Comparison of ENCODE assay signal across 11 mouse cellular contexts in the genomic region with DNA sequence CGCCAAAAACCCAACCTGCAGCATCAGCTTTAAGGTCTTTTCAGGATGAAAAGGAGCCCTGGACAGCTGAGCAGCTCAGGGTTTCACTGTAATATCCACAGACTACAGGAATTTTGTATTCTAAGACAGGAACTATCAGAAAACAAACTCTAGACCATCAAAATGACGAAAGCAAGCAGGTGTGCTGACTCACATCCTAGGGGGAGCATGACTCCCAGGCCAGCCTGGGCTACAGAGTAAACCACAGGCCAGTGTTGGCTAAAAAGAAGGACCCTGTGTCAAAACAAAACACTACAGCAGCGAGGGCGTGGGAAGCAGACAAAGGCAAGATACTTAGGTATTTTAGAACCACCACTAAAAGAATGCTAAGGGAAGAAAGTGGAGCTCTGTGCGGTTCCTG.
"Had no signal": no experiment of that assay in that cellular context is flagged by ENCODE, and none has a peak within 500 bp of the region (broad histone marks: within the 10 kb centered on the region; RNA-seq: fewer than 3 reads in every experiment).

No protein-coding gene starts in this region.

- H3K27ac ChIP-seq: limb, embryonic 15.5 days; liver, embryonic 13.5 days; midbrain, embryonic 13.5 days; neural tube, embryonic 12.5 days; stomach, embryonic 15.5 days had no signal

- H3K4me2 ChIP-seq: limb, embryonic 15.5 days; liver, embryonic 13.5 days; midbrain, embryonic 13.5 days; neural tube, embryonic 12.5 days; stomach, embryonic 15.5 days had no signal

- ATAC-seq: midbrain, embryonic 13.5 days had no signal

- H3K27me3 ChIP-seq: limb, embryonic 15.5 days; liver, embryonic 13.5 days; midbrain, embryonic 13.5 days; neural tube, embryonic 12.5 days; stomach, embryonic 15.5 days had no signal

- H3K9me3 ChIP-seq: limb, embryonic 15.5 days; liver, embryonic 13.5 days; midbrain, embryonic 13.5 days; neural tube, embryonic 12.5 days; stomach, embryonic 15.5 days had no signal

- DNase-seq: kidney, adult 8-10 months; kidney, postnatal 25 days; layer of hippocampus, postnatal 36 days; liver, embryonic 13.5 days; lung, adult 18-20 months; right cerebral cortex, postnatal 14 days; thymus, postnatal 36 days had no signal

- H3K36me3 ChIP-seq: limb, embryonic 15.5 days; liver, embryonic 13.5 days; midbrain, embryonic 13.5 days; neural tube, embryonic 12.5 days; stomach, embryonic 15.5 days had no signal

- H3K4me3 ChIP-seq: limb, embryonic 15.5 days; liver, embryonic 13.5 days; midbrain, embryonic 13.5 days; neural tube, embryonic 12.5 days; stomach, embryonic 15.5 days had no signal

- H3K9ac ChIP-seq: limb, embryonic 15.5 days; liver, embryonic 13.5 days; midbrain, embryonic 13.5 days; neural tube, embryonic 12.5 days; stomach, embryonic 15.5 days had no signal
